Mouse (Mus musculus) c-Kit-positive CD71-negative TER-119-negative erythroid progenitor cells, embryonic 14.5 days (primary cell): ENCODE measurements around the gene Serpina1b.
"Not testable (repeated sequence)": the region's sequence is repeated elsewhere in the genome, so short reads cannot be mapped to it uniquely, and the experiment has no call there.

Source experiments
- DNase-seq: peaks from one replicate; pipeline ENCODE4 v3.0.0-alpha.2; 2013; ENCODE audit warnings: low read depth

Gene Serpina1b

GRCm38 (mm10) chr12:103700144-103700750 lies 129.9 kb downstream of the Serpina1b start:
- no peak for DNase-seq

DNA sequence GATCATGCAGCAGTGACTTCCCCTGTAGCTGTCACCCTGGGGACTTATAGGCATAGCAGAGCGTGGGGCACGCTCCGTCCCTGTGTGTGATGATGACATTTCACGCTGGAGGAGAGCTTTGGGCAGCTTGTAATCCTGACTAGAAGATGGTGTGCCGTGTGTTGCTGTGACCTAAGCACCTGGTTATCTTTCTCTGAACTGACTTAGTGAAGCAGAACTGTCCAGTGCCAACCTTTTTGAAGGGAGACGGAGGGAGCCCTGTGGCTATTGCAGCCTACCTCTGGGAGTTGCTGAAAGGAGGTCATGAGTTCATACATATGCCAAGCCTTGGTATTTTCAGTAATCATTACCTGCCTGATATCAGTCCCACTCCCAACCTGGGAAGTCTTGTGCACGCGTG lies 134.7 kb downstream of the Serpina1b start, which contains the start of gene Serpina1f:
TSS of gene Serpina1f (minus strand) at position 101 of the 400 bp plus-strand sequence.
- no peak for DNase-seq

- DNase-seq: no peak
Measured at GRCm38 (mm10) chr12:103688221-103688814, 141.9 kb downstream of the Serpina1b start.

DNA sequence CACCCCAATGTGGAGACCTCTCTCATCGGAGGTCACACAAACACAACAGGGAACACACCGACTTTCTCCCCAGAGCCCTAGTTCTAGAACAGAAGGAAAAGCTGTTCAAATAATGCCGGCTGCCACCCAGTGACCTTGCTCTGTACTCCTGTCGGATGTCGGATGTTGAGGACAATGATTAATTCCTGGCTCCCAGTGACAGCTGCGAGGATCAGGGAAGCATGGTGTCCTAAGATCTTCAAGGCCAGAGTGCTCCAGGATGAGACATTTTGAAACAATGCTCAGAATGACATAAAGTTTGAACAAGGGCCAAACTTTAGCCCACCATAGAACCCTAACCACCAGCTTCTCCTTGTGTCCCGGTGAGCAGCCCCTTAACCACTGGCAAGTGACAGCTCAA lies 143.2 kb downstream of the Serpina1b start:
- no peak for DNase-seq

DNA sequence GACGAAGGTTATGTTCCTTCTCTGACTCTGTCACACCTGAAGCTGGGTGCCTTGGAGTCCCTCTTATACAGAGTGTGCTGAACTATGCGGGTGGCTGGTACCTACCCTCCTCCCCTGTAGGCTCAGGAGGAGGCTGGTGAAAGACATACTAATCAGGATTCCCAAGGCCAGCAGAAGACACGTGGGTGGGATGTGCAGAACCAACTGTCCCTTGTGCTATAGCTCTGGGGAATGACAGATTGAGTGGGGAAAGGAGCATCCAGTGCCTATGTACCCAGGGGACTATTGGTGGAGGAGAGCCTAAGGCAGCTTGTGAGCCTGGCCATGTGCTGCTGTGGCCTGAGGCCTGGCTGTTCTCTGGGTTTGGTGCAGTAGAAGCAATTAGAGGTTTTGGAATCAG lies 144.1 kb downstream of the Serpina1b start:
- DNase-seq: no peak

- DNase-seq: no peak
Measured at GRCm38 (mm10) chr12:103685386-103685785, 144.8 kb downstream of the Serpina1b start.

DNA sequence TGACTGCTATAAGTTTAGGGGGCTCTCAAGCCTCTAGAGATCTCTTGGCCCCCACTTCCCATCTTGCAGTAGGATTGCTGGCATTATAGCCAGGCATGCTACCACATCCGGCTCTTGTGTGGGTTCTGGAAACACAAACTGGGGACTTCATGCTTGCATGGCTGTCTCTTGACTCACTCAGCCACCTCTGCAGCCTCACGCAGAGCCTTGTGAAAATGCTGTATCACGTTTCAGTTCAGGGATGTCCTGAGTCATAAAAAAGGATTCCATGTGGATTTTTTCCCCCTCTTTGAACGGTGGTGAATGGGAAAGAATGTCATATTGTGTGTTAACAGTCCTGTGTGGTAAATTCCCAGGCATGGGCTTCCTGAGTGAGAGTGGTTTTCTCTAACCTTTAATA lies 146.4 kb downstream of the Serpina1b start:
- DNase-seq: no peak

GRCm38 (mm10) chr12:103681739-103682138 lies 148.4 kb downstream of the Serpina1b start:
- no peak for DNase-seq

DNA sequence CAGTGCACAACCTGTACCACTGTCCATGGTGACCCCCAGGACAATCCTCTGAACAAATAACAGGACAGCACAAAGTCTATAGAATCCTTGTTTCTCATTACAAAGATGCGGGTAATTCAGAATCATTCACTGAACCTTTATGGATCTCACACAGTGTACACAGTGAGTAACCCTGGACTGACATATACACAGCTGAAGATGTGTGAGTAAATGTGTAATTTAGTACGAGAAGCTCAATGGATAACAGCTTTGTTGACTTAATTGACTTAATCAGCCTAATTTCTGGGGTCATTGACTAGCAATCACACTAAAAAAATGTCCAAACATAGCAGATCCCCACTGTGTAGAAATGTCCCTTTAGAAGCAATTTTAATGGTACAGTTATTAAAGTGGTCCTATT lies 149.0 kb downstream of the Serpina1b start:
- DNase-seq: no peak

DNA sequence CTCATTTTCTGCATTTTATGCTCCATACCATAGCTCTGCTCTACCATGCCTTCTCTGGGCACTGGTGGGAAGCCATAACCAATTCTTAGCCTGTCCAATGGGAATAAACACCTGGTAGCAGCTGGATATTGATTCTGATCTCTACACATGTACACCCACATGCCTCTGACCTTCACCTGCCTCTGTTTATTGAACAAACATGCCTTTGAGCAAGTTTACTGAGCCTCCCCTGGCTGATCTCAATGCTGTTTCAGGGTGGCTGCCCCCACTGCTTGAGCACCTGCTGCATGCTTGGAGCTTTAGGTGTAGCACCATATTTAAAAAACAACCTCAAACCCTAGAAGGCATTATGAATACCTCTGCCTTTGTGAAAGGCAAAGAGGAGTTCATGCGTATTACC lies 150.3 kb downstream of the Serpina1b start:
- DNase-seq: not testable (repeated sequence)
